In genomic region chr7:41598615-41599014, GRCm38 (mm10) we compare ENCODE assay signal across 8 mouse cellular contexts. TPM values are rescaled to one million over a fixed set of nuclear protein-coding genes. Genes with fewer than 3 reads are reported as not detected.
DNase-seq lines count a peak whose midpoint lies in the region; ATAC-seq and TF ChIP-seq lines count a peak whose summit lies in the region.

No protein-coding gene starts in this region.

- DNase-seq in heart, postnatal 25 days (ENCODE audit: low spot score) = no peak
- no peak for DNase-seq in liver, embryonic 13.5 days
- no peak for DNase-seq in urinary bladder, adult 2 months (ENCODE audit: low spot score)
- no peak for DNase-seq in adrenal gland, adult 2 months
- DNase-seq in testis, postnatal 14 days (ENCODE audit: low spot score) = no peak

- peak overlapping the region; percentile 19 for H3ac ChIP-seq in C2C12 (ENCODE audit: control insufficient read depth, insufficient read length, low read depth)

- H3K36me3 ChIP-seq in heart, embryonic 11.5 days (ENCODE audit: control insufficient read depth, insufficient read depth, low read length) = no peaks in the 10 kb centered on the region
- peaks cover 3% of the 10 kb centered on the region for H3K36me3 ChIP-seq in C2C12 (ENCODE audit: control insufficient read depth, insufficient read depth)
- H3K36me3 ChIP-seq in forebrain, embryonic 12.5 days (replicated peaks) = peaks cover 5% of the 10 kb centered on the region; the same call in 1 of the 2 replicates
- H3K36me3 ChIP-seq in liver, embryonic 13.5 days = 0 out of 2 replicates have a peak, but pooled peaks cover 3% of the 10 kb centered on the region

- H3K4me3 ChIP-seq in heart, embryonic 11.5 days (ENCODE audit: low read depth, low read length) = peak overlapping the region; percentile 70
- peak overlapping the region; percentile 18 for H3K4me3 ChIP-seq in C2C12 (ENCODE audit: insufficient read depth, poor library complexity, severe bottlenecking)
- peak overlapping the region; percentile 60 for H3K4me3 ChIP-seq in forebrain, embryonic 12.5 days (replicated peaks)
- peak overlapping the region; percentile 75 for H3K4me3 ChIP-seq in liver, embryonic 13.5 days (replicated peaks)

- 0 out of 2 replicates have a peak, but pooled peaks have one; percentile 10 for ATAC-seq in heart, embryonic 11.5 days (replicated peaks; ENCODE audit: insufficient number of reproducible peaks, low FRiP score, low TSS enrichment)
- peak; percentile 41 for ATAC-seq in forebrain, embryonic 12.5 days (ENCODE audit: low FRiP score)
- ATAC-seq in liver, embryonic 13.5 days (ENCODE audit: low read depth) = no peak

- intact Hi-C loops in heart, postnatal 25 days (cut with DNase I) = loop anchor here (5.0 to 10.0 kb wide), 3 partner anchors 34 to 906 kb away; partner anchors contain the start of genes Zfp141 and Zfp788

- H3K9ac ChIP-seq in heart, embryonic 11.5 days (ENCODE audit: low read depth, low read length) = peak overlapping the region; percentile 58; the same call in 1 of the 2 replicates
- peak overlapping the region; percentile 60; the same call in 1 of the 2 replicates for H3K9ac ChIP-seq in forebrain, embryonic 12.5 days
- H3K9ac ChIP-seq in liver, embryonic 13.5 days = peak overlapping the region; percentile 79; the same call in 1 of the 2 replicates

- peaks cover 38% of the 10 kb centered on the region for H3K79me2 ChIP-seq in C2C12 (ENCODE audit: control insufficient read depth, insufficient read depth)

- no peaks in the 10 kb centered on the region for H3K27me3 ChIP-seq in heart, embryonic 11.5 days (ENCODE audit: control insufficient read depth, insufficient read depth, low read length)
- H3K27me3 ChIP-seq in C2C12 (ENCODE audit: control insufficient read depth, insufficient read depth, insufficient read length) = no peaks in the 10 kb centered on the region
- H3K27me3 ChIP-seq in forebrain, embryonic 12.5 days = no peaks in the 10 kb centered on the region
- no peaks in the 10 kb centered on the region for H3K27me3 ChIP-seq in liver, embryonic 13.5 days

- H3K79me3 ChIP-seq in C2C12 (ENCODE audit: low read depth) = peaks cover 18% of the 10 kb centered on the region

- TF ChIP-seq CTCF in C2C12 (IDR thresholded peaks at IDR 0.05; ENCODE audit: control insufficient read depth, insufficient read depth, insufficient read length) = no peak

- no peak overlapping the region for H3K27ac ChIP-seq in heart, embryonic 11.5 days (ENCODE audit: low read depth, low read length)
- H3K27ac ChIP-seq in forebrain, embryonic 12.5 days = 0 out of 2 replicates have a peak overlapping the region, but pooled peaks have one; percentile 42
- no peak overlapping the region for H3K27ac ChIP-seq in liver, embryonic 13.5 days

- H3K4me1 ChIP-seq in heart, embryonic 11.5 days (ENCODE audit: control insufficient read depth, insufficient read depth, low read length) = no peaks in the 10 kb centered on the region
- peaks cover 6% of the 10 kb centered on the region for H3K4me1 ChIP-seq in forebrain, embryonic 12.5 days
- peaks cover 7% of the 10 kb centered on the region for H3K4me1 ChIP-seq in liver, embryonic 13.5 days (replicated peaks)

- no peaks in the 10 kb centered on the region for H3K9me3 ChIP-seq in heart, embryonic 11.5 days (replicated peaks; ENCODE audit: control insufficient read depth, low read length)
- H3K9me3 ChIP-seq in forebrain, embryonic 12.5 days = no peaks in the 10 kb centered on the region
- no peaks in the 10 kb centered on the region for H3K9me3 ChIP-seq in liver, embryonic 13.5 days (replicated peaks)

- 41% methylated on average over 5 of the region's 5 CpGs for WGBS in heart, embryonic 11.5 days (ENCODE audit: insufficient replicate concordance)
- WGBS in forebrain, embryonic 12.5 days = 57% methylated on average over 5 of the region's 5 CpGs
- 41% methylated on average over 5 of the region's 5 CpGs for WGBS in liver, embryonic 13.5 days (ENCODE audit: insufficient replicate concordance)

- H3K4me2 ChIP-seq in heart, embryonic 11.5 days = peak overlapping the region; percentile 76
- H3K4me2 ChIP-seq in forebrain, embryonic 12.5 days = peak overlapping the region; percentile 71
- peak overlapping the region; percentile 79 for H3K4me2 ChIP-seq in liver, embryonic 13.5 days

TF ChIP-seq in C2C12, 6 proteins besides CTCF, POLR2A, EP300 and RAD21:
- no peak for TF ChIP-seq USF1 (IDR thresholded peaks at IDR 0.05; ENCODE audit: low read depth)
- no peak for TF ChIP-seq FOSL1 (IDR thresholded peaks at IDR 0.05; ENCODE audit: insufficient read depth, low read length, poor library complexity, severe bottlenecking)
- no peak for TF ChIP-seq CEBPB (IDR thresholded peaks at IDR 0.05; ENCODE audit: low read depth)
- TF ChIP-seq MYOD1 (IDR thresholded peaks at IDR 0.05; ENCODE audit: control insufficient read depth, insufficient read length, low read depth) = no peak
- no peak for TF ChIP-seq MAX (IDR thresholded peaks at IDR 0.05)

RNA-seq across cellular contexts. Expression of gene 2610021A01Rik, which starts 0.4 kb away (rescaled TPM):
- polyA plus RNA-seq in heart, embryonic 11.5 days (2014; fragmentation: Nextera tagmentation; extraction: Ambion mirVana) = 10.0 and 10.1 TPM in 2 replicates
- total RNA-seq in heart, postnatal 25 days (2021) = 10 to 100 TPM; 10.2 to 10.8 TPM
- 2.3 TPM for polyA plus RNA-seq in C2C12 (2012; fragmentation: generic; extraction: Trizol)
- polyA plus RNA-seq in forebrain, embryonic 12.5 days (2016; fragmentation: Nextera tagmentation; extraction: Ambion mirVana) = 17.6 and 19.0 TPM in 2 replicates
- 5.0 and 6.8 TPM in 2 replicates for polyA plus RNA-seq in liver, embryonic 13.5 days (2015; fragmentation: Nextera tagmentation; extraction: Ambion mirVana)
- polyA plus RNA-seq in urinary bladder, adult 2 months (2012; rRNA removed) = 8.6 and 9.0 TPM in 2 replicates
- 10 to 100 TPM; 13.4 to 14.4 TPM for total RNA-seq in adrenal gland, adult 2 months (2021)
- polyA plus RNA-seq in adrenal gland, adult 2 months (2012; rRNA removed) = 0.82 and 1.6 TPM in 2 replicates

RNA-seq across cellular contexts. Expression of gene Gm6871, which starts 25.2 kb away (rescaled TPM):
- 0.11 and 0.41 TPM in 2 replicates for polyA plus RNA-seq in heart, embryonic 11.5 days (2014; fragmentation: Nextera tagmentation; extraction: Ambion mirVana)
- total RNA-seq in heart, postnatal 25 days (2021) = not detected
- polyA plus RNA-seq in C2C12 (2012; fragmentation: generic; extraction: Trizol) = 0.08 TPM
- not detected in 2 replicates for polyA plus RNA-seq in forebrain, embryonic 12.5 days (2016; fragmentation: Nextera tagmentation; extraction: Ambion mirVana)
- polyA plus RNA-seq in liver, embryonic 13.5 days (2015; fragmentation: Nextera tagmentation; extraction: Ambion mirVana) = not detected in 2 replicates
- polyA plus RNA-seq in urinary bladder, adult 2 months (2012; rRNA removed) = not detected in 2 replicates
- under 1 TPM; 0.35 to 0.48 TPM for total RNA-seq in adrenal gland, adult 2 months (2021)
- not detected in 2 replicates for polyA plus RNA-seq in adrenal gland, adult 2 months (2012; rRNA removed)

RNA-seq across cellular contexts. Expression of gene Zfp788, which starts 34.4 kb away (rescaled TPM):
- 5.9 and 6.3 TPM in 2 replicates for polyA plus RNA-seq in heart, embryonic 11.5 days (2014; fragmentation: Nextera tagmentation; extraction: Ambion mirVana)
- total RNA-seq in heart, postnatal 25 days (2021) = 1 to 10 TPM; 7.6 to 8.9 TPM
- 1.5 TPM for polyA plus RNA-seq in C2C12 (2012; fragmentation: generic; extraction: Trizol)
- polyA plus RNA-seq in forebrain, embryonic 12.5 days (2016; fragmentation: Nextera tagmentation; extraction: Ambion mirVana) = 16.4 and 19.0 TPM in 2 replicates
- 2.6 and 3.0 TPM in 2 replicates for polyA plus RNA-seq in liver, embryonic 13.5 days (2015; fragmentation: Nextera tagmentation; extraction: Ambion mirVana)
- polyA plus RNA-seq in urinary bladder, adult 2 months (2012; rRNA removed) = 13.5 and 13.8 TPM in 2 replicates
- 10 to 100 TPM; 10.1 to 14.8 TPM for total RNA-seq in adrenal gland, adult 2 months (2021)
- 0.12 and 0.36 TPM in 2 replicates for polyA plus RNA-seq in adrenal gland, adult 2 months (2012; rRNA removed)

Comparison
In these comparisons a context has a peak if more than half of its experiments do, and no peak if none do; other contexts are left out.
1. H3K4me3 ChIP-seq: peak in every context shown above with its lines; median percentile 75 in liver, embryonic 13.5 days; 70 in heart, embryonic 11.5 days; 60 in forebrain, embryonic 12.5 days; 18 in C2C12.